Mouse (Mus musculus): ENCODE data around the gene Adh4. TPM values are rescaled to one million over a fixed set of nuclear protein-coding genes. Genes with fewer than 3 reads are reported as not detected.
"Not testable (repeated sequence)": the region's sequence is repeated elsewhere in the genome, so short reads cannot be mapped to it uniquely, and the experiment has no call there.

The Adh4 gene
- not detected in 2 replicates for polyA plus RNA-seq (2014; fragmentation: Nextera tagmentation; extraction: Ambion mirVana)

DNA sequence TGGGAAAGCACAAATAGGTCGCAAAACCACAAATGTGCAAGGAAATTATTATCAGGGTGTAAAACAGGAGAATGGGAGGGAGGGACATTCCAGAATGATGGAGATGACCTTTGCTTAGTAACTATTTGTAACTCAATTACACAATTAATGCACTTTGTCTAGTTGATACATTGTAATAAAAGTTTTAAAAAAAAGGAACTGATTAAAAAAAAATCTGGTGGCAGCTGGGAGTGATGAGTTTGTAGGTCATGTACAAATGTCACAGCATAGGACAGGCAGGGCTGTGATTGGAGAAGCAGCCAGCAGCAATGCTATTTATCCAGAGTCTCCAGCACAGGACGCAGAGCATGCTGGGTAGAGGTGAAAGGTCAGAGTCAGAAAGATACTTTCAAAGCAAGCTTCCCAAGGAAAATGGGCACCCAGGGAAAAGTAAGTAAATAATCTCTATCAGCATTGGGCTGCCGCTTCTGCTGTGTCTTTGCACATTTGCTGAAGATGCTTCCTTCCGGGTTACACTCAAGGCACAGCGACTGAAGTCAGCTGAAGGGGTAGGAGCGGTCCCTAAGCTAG, at the start of gene Adh4:
Gene Adh4 (plus strand): TSS at position 346 of the 570 bp plus-strand sequence.
- Histone ChIP-seq H3K4me3 (ENCODE audit: low read depth, low read length) (no peak within 1 kb of the TSS), H3K4me2 (ENCODE audit: low read depth, low read length) (no peak within 1 kb of the TSS), H3K4me1 (ENCODE audit: control insufficient read depth, insufficient read depth, low read length) (no peaks in the 10 kb centered on the region), H3K9ac (replicated peaks; ENCODE audit: low read length) (no peak within 1 kb of the TSS), H3K27me3 (ENCODE audit: control insufficient read depth, insufficient read depth, low read length) (no peaks in the 10 kb centered on the region), H3K36me3 (replicated peaks; ENCODE audit: control insufficient read depth, insufficient read depth, low read depth, low read length) (no peaks in the 10 kb centered on the region), H3K9me3 (replicated peaks; ENCODE audit: control insufficient read depth, low read length) (no peaks in the 10 kb centered on the region), H3K27ac (replicated peaks; ENCODE audit: low read depth, low read length) (no peak within 1 kb of the TSS)
- ATAC-seq (replicated peaks; ENCODE audit: insufficient number of reproducible peaks, low FRiP score, low TSS enrichment, low read depth): no peak
- no peak for DNase-seq (ENCODE audit: low spot score)
- WGBS: 66% methylated on average over 6 of the region's 6 CpGs

DNA sequence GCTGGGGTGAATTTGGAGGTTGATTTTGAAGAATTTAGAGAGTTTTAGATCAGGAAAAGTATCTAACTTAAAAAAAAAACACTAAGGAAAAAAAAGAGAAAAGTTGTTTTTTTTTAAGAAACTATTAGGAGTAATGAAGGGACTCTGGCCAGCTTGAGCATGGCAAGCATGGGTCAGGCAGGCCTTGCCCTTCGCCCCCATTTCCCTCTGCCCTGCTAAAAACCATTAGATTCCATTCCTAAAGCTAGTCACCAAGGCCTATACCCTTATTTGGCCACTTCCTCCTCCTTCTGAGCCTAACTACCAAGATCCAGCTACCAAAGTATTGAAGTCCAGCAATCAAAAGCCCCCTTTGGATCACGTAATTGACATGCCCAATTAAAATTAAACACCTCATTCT, 49.1 kb upstream of the Adh4 start:
- Histone ChIP-seq H3K9ac (replicated peaks; ENCODE audit: low read length) (no peak overlapping the region), H3K9me3 (replicated peaks; ENCODE audit: control insufficient read depth, low read length) (no peaks in the 10 kb centered on the region), H3K27me3 (ENCODE audit: control insufficient read depth, insufficient read depth, low read length) (no peaks in the 10 kb centered on the region), H3K4me1 (ENCODE audit: control insufficient read depth, insufficient read depth, low read length) (no peaks in the 10 kb centered on the region), H3K27ac (replicated peaks; ENCODE audit: low read depth, low read length) (no peak overlapping the region), H3K36me3 (replicated peaks; ENCODE audit: control insufficient read depth, insufficient read depth, low read depth, low read length) (no peaks in the 10 kb centered on the region), H3K4me3 (ENCODE audit: low read depth, low read length) (no peak overlapping the region), H3K4me2 (ENCODE audit: low read depth, low read length) (no peak overlapping the region)
- DNase-seq (ENCODE audit: low spot score) (no peak), ATAC-seq (replicated peaks; ENCODE audit: insufficient number of reproducible peaks, low FRiP score, low TSS enrichment, low read depth) (no peak)
- 72% methylated on average over 2 of the region's 2 CpGs for WGBS

DNA sequence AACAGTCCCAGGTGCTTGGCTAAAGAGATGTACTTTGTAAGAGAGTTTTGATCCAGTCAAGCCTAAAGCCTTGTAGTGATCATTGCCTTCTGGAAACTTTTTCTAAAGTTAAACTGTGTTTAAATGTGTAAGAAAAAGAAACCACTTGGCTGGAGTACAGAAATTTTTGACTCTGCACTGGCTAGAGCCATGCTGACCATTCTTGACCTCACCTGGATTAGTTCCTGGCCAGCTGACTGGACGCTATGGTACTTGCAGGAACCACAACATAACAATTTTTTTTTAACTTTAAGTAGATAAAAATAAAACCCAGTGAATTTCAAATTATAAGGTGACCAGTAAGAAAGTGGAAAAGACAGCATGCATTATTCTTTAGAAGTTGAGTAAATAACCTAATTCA, 45.7 kb upstream of the Adh4 start:
- no peaks in the 10 kb centered on the region for H3K36me3 ChIP-seq (replicated peaks; ENCODE audit: control insufficient read depth, insufficient read depth, low read depth, low read length)
- H3K27ac ChIP-seq (replicated peaks; ENCODE audit: low read depth, low read length): no peak overlapping the region
- no peak overlapping the region for H3K4me3 ChIP-seq (ENCODE audit: low read depth, low read length)
- no peaks in the 10 kb centered on the region for H3K27me3 ChIP-seq (ENCODE audit: control insufficient read depth, insufficient read depth, low read length)
- ATAC-seq (replicated peaks; ENCODE audit: insufficient number of reproducible peaks, low FRiP score, low TSS enrichment, low read depth): no peak
- H3K9me3 ChIP-seq (replicated peaks; ENCODE audit: control insufficient read depth, low read length): no peaks in the 10 kb centered on the region
- H3K4me1 ChIP-seq (ENCODE audit: control insufficient read depth, insufficient read depth, low read length): no peaks in the 10 kb centered on the region
- no peak overlapping the region for H3K9ac ChIP-seq (replicated peaks; ENCODE audit: low read length)
- 82% methylated on average over 1 of the region's 1 CpGs for WGBS
- no peak for DNase-seq (ENCODE audit: low spot score)
- H3K4me2 ChIP-seq (ENCODE audit: low read depth, low read length): no peak overlapping the region

DNA sequence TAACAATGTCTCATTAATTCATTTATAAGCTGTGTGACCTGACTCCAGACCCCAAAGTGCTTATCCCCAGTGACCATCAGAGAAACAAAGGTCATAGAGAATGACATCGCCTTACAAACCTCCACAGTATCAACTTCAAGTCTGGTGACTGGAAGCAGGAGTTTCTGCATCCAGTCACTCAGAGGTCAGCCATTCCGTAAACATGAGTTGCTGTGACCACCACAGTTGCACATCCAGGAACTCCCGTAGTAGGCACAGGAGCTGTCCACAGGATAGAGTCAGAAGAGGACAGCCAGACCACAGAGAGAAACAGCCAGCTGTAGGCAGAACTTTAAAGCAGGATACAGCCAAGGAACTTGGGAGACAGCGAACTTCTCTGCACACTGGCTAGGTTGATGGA, 45.0 kb upstream of the Adh4 start:
- H3K27ac ChIP-seq (replicated peaks; ENCODE audit: low read depth, low read length); H3K4me2 ChIP-seq (ENCODE audit: low read depth, low read length); DNase-seq (ENCODE audit: low spot score); H3K36me3 ChIP-seq (replicated peaks; ENCODE audit: control insufficient read depth, insufficient read depth, low read depth, low read length); H3K9me3 ChIP-seq (replicated peaks; ENCODE audit: control insufficient read depth, low read length); H3K4me3 ChIP-seq (ENCODE audit: low read depth, low read length); H3K9ac ChIP-seq (replicated peaks; ENCODE audit: low read length); H3K27me3 ChIP-seq (ENCODE audit: control insufficient read depth, insufficient read depth, low read length); ATAC-seq (replicated peaks; ENCODE audit: insufficient number of reproducible peaks, low FRiP score, low TSS enrichment, low read depth); H3K4me1 ChIP-seq (ENCODE audit: control insufficient read depth, insufficient read depth, low read length): not testable (repeated sequence)
- 60% methylated on average over 4 of the region's 4 CpGs for WGBS

DNA sequence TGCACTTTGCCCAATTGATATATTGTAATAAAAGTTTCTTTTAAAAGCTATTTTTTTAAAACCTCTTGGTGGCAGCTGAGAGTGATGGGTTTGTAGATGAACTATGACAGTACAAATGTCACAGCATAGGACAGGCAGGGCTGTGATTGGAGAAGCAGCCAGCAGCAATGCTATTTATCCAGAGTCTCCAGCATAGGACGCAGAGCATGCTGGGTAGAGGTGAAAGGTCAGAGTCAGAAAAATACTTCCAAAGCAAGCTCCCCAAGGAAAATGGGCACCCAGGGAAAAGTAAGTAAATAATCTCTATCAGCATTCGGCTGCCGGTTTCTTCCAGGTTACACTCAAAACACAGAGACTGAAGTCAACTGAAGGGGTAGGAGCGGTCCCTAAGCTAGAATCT, 41.3 kb upstream of the Adh4 start:
- no peaks in the 10 kb centered on the region for H3K27me3 ChIP-seq (ENCODE audit: control insufficient read depth, insufficient read depth, low read length)
- H3K4me1 ChIP-seq (ENCODE audit: control insufficient read depth, insufficient read depth, low read length): no peaks in the 10 kb centered on the region
- H3K27ac ChIP-seq (replicated peaks; ENCODE audit: low read depth, low read length): no peak overlapping the region
- no peak for DNase-seq (ENCODE audit: low spot score)
- WGBS: 68% methylated on average over 4 of the region's 4 CpGs
- ATAC-seq (replicated peaks; ENCODE audit: insufficient number of reproducible peaks, low FRiP score, low TSS enrichment, low read depth): no peak
- no peaks in the 10 kb centered on the region for H3K9me3 ChIP-seq (replicated peaks; ENCODE audit: control insufficient read depth, low read length)
- H3K4me3 ChIP-seq (ENCODE audit: low read depth, low read length): no peak overlapping the region
- H3K9ac ChIP-seq (replicated peaks; ENCODE audit: low read length): no peak overlapping the region
- H3K36me3 ChIP-seq (replicated peaks; ENCODE audit: control insufficient read depth, insufficient read depth, low read depth, low read length): no peaks in the 10 kb centered on the region
- H3K4me2 ChIP-seq (ENCODE audit: low read depth, low read length): no peak overlapping the region

DNA sequence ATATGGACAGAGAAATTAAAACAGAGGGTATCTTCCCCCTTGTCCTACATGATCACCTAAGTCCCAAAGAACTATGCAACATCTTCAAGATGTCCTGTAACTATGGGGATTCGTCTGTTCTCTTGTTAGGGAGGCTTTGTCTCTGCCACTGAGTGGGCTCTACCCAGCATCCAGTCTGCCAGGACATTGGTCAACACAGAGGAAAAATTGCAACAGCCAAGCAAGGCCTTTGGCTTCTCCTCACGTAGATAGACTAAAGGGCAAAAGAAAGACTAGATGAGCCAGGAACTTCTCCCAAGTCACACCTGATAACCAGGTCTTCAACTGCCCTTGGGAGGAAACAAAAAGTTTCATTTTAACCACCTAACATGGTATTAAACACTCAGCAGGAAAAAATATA, 40.1 kb upstream of the Adh4 start:
- no peak for DNase-seq (ENCODE audit: low spot score)
- Histone ChIP-seq H3K4me2 (ENCODE audit: low read depth, low read length) (no peak overlapping the region), H3K4me3 (ENCODE audit: low read depth, low read length) (no peak overlapping the region), H3K36me3 (replicated peaks; ENCODE audit: control insufficient read depth, insufficient read depth, low read depth, low read length) (no peaks in the 10 kb centered on the region), H3K4me1 (ENCODE audit: control insufficient read depth, insufficient read depth, low read length) (no peaks in the 10 kb centered on the region), H3K27me3 (ENCODE audit: control insufficient read depth, insufficient read depth, low read length) (no peaks in the 10 kb centered on the region), H3K9me3 (replicated peaks; ENCODE audit: control insufficient read depth, low read length) (no peaks in the 10 kb centered on the region), H3K9ac (replicated peaks; ENCODE audit: low read length) (no peak overlapping the region), H3K27ac (replicated peaks; ENCODE audit: low read depth, low read length) (no peak overlapping the region)
- no peak for ATAC-seq (replicated peaks; ENCODE audit: insufficient number of reproducible peaks, low FRiP score, low TSS enrichment, low read depth)
- 83% methylated on average over 2 of the region's 2 CpGs for WGBS

DNA sequence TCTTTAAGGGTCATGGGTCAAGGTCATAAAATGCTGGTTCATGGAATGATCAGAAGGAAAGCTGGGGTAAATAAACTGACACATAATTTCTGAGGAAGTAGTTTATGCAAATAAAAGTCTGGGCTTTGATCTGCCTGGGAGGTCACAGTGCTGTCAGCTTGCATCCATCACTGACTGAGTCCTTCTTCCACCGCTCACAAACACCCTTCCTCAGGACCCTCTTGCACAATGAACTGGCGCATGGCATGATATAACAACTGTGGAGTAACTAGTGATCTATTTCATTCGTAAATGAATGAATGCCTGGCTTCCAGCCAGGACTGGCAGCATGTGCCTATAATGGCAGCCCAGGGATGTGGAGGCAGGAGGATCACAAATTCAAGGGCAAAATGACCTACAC, 34.1 kb upstream of the Adh4 start:
- Histone ChIP-seq H3K36me3 (replicated peaks; ENCODE audit: control insufficient read depth, insufficient read depth, low read depth, low read length) (no peaks in the 10 kb centered on the region), H3K9me3 (replicated peaks; ENCODE audit: control insufficient read depth, low read length) (no peaks in the 10 kb centered on the region), H3K4me2 (ENCODE audit: low read depth, low read length) (no peak overlapping the region), H3K4me3 (ENCODE audit: low read depth, low read length) (no peak overlapping the region), H3K27me3 (ENCODE audit: control insufficient read depth, insufficient read depth, low read length) (no peaks in the 10 kb centered on the region), H3K9ac (replicated peaks; ENCODE audit: low read length) (no peak overlapping the region), H3K27ac (replicated peaks; ENCODE audit: low read depth, low read length) (no peak overlapping the region), H3K4me1 (ENCODE audit: control insufficient read depth, insufficient read depth, low read length) (no peaks in the 10 kb centered on the region)
- no peak for ATAC-seq (replicated peaks; ENCODE audit: insufficient number of reproducible peaks, low FRiP score, low TSS enrichment, low read depth)
- WGBS: 34% methylated on average over 3 of the region's 3 CpGs
- DNase-seq (ENCODE audit: low spot score): peak; percentile 40

DNA sequence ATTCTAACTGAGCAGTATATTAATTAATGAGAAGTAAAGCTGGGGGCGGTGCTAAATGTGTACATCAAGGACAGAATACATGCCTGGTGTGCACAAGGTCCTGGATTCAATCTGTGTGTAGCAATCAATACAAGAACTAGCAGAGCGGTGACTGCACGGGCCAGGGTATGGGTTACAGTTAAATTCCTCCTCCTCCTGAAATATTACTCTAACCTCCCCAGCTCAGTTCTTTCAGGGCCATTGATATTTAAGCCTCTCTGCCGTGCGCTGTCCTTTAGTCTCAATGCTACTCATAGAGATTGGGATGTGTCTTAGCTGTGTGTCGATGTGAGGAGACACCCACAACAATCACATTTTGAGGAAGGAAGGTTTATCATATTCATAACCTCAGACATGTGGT, 28.1 kb upstream of the Adh4 start:
- Histone ChIP-seq H3K4me2 (ENCODE audit: low read depth, low read length) (no peak overlapping the region), H3K4me3 (ENCODE audit: low read depth, low read length) (no peak overlapping the region), H3K9ac (replicated peaks; ENCODE audit: low read length) (no peak overlapping the region), H3K9me3 (replicated peaks; ENCODE audit: control insufficient read depth, low read length) (no peaks in the 10 kb centered on the region), H3K27me3 (ENCODE audit: control insufficient read depth, insufficient read depth, low read length) (no peaks in the 10 kb centered on the region), H3K4me1 (ENCODE audit: control insufficient read depth, insufficient read depth, low read length) (no peaks in the 10 kb centered on the region), H3K27ac (replicated peaks; ENCODE audit: low read depth, low read length) (no peak overlapping the region), H3K36me3 (replicated peaks; ENCODE audit: control insufficient read depth, insufficient read depth, low read depth, low read length) (no peaks in the 10 kb centered on the region)
- 82% methylated on average over 6 of the region's 6 CpGs for WGBS
- DNase-seq (ENCODE audit: low spot score): no peak
- no peak for ATAC-seq (replicated peaks; ENCODE audit: insufficient number of reproducible peaks, low FRiP score, low TSS enrichment, low read depth)

Measured in embryonic facial prominence, embryonic 11.5 days (tissue).